Mouse (Mus musculus): ENCODE measurements at regions not wholly inside any gene's neighbourhood (a gene's known extent, or its start where the extent isn't known, plus 50 kb on each side); places are given as distances from the start of the nearest gene placed in this dataset.

DNA sequence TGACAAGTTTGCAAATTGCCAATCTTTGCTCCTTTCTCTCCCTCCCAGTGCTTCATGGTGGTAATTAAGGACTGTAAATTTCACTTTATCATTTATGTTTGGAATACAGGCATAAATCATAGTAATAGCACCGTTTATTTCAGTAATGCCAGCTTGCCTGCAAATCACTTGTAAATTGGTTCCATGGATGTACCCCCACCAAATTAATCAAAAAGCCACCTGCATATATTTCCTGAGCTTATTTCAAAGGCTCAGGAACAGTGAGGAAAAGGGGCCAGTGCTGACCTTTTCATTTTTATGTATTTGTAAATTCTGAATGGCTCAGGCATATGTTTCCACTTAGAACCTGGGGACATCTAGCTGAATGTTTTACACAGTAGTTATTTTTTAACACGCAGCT, 115.0 kb downstream of the D3Ertd751e start:
- no peak for DNase-seq (ENCODE audit: extremely low read depth, low read depth)

- DNase-seq (ENCODE audit: extremely low read depth, low read depth): peak; percentile 14
Observed at GRCm38 (mm10) chr3:41862674-41863073, 120.3 kb downstream of the D3Ertd751e start.

GRCm38 (mm10) chr3:41908952-41909351, 166.5 kb downstream of the D3Ertd751e start:
- no peak for DNase-seq (ENCODE audit: extremely low read depth, low read depth)

- DNase-seq (ENCODE audit: extremely low read depth, low read depth): no peak
Observed at GRCm38 (mm10) chr3:41913190-41913589, 170.8 kb downstream of the D3Ertd751e start.

DNA sequence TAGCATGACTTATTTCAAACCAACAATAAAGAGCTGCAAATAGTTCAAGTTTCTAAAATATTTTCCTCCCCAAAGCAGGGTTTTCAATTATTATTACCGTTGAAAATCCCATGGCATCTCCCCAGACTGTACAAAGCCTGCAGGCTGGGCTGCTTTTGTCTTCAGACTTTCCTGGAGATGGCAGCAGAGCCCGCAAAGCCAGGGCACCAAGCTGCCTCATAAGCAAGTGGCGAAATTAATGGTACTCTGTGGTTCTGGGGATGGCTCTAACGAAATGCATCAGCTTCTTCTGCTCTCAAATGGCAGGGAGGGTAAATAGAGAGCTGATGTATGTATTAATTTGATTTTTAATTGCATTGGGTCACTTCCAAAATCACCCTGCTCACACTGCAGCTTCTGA, 197.4 kb downstream of the D3Ertd751e start:
- no peak for DNase-seq (ENCODE audit: extremely low read depth, low read depth)

DNA sequence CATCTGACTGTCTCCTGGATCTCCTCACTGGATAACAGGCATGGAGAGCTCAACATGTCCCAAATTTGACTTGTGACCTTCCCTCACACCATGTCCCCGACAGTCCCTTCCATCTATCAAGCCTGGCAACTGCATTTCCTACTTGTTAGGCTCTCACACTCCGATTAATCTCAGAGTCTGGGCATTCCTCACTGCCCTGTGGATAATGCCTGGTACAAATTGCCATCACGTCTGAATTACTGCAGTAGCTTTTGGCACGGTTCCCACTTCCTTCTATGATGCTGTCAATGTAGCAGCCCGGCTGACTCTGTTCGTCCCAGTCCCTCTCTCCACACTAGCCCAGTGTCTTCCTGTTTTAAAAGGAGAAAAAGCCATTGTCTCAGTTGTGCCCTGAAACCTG, 200.6 kb downstream of the D3Ertd751e start:
- no peak for DNase-seq (ENCODE audit: extremely low read depth, low read depth)

GRCm38 (mm10) chr3:41949404-41949803, 207.0 kb downstream of the D3Ertd751e start:
- no peak for DNase-seq (ENCODE audit: extremely low read depth, low read depth)

DNA sequence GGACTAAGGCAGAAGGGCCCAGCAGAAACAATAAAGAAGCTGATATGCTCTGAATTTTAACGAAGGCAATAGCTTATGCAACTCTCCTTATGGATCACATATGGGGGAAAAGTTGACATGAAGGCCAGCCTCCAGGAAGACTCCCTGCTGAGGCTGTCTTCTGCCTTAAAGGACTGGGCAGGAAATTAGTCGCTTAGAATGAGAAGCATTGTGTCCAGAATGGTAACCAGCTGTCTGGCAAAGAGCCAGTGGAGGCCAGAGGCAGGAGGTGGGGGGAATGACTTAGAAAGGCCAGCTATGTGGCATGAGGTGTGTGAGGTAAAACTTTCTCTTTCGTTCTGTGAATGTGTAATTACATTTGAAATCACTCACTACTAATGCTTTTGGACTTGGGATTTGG, 215.0 kb downstream of the D3Ertd751e start:
- no peak for DNase-seq (ENCODE audit: extremely low read depth, low read depth)

DNA sequence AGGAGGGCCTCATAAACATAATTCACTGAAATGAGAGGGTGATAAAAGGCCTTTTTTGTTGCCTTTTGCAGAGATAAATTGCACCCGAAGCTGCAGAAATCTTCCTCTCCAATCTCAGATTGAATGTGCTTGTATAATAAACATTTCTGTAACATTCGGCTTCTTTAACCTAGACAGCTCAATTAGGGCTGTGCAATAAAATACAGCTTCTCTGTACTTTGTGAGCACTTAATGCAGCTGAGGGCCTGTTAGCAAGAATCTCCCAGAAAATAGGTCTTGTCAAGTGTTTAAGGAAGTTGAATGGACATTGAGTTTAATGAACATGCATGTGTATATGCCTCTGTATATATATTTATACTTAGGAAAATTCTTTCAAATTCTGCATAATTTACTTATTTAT, 217.8 kb downstream of the D3Ertd751e start:
- DNase-seq (ENCODE audit: extremely low read depth, low read depth): no peak

DNA sequence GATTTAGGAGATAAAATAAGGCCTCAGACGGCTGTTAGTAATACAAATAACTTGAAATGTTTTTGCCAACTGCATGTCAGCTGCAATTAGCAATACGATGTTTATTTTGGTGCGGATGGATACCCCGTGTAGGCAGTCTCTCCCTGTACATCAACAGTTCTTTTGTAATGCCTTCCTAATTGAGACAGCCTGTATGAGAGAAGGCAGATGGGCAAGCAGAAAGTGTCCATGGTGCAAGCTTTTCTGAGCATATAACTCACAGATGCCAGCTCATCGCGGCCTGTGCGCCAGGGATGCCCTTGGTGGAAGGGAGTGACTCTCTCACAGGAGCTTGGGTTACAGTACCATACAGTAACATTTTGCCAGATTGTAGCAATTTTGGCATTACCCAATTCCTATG, 220.5 kb downstream of the D3Ertd751e start:
- no peak for DNase-seq (ENCODE audit: extremely low read depth, low read depth)

DNA sequence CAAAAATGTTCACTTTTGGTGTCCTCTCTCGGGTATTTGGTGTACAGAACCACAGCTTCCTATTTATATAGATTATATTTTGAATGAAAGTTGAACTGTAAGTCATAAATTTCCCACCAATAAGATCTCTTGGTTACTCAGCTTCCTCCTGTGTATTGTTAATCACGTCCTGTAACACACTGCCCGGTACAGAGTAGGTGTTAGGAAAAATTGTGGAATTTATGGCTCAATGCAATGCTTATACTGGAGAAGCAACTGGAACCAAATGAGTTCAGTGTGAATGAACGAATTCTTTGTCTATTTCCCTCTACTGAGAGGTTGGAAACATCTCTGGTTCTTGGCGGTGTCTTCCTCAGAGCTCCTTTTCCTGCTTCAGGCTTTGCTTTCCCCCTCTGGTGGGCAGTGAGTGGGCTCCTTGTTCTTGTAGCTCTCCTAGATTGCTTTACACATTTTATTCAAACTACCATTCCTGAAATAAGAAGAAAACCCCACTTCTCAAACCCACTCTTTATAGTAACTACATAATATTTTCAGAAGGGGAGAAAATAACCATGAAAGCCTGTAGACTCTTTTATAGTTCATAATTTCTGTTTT, 264.4 kb downstream of the D3Ertd751e start:
- DNase-seq (ENCODE audit: extremely low read depth, low read depth): no peak

- no peak for DNase-seq (ENCODE audit: extremely low read depth, low read depth)
Observed at GRCm38 (mm10) chr3:42023187-42023586, 280.8 kb downstream of the D3Ertd751e start.

DNA sequence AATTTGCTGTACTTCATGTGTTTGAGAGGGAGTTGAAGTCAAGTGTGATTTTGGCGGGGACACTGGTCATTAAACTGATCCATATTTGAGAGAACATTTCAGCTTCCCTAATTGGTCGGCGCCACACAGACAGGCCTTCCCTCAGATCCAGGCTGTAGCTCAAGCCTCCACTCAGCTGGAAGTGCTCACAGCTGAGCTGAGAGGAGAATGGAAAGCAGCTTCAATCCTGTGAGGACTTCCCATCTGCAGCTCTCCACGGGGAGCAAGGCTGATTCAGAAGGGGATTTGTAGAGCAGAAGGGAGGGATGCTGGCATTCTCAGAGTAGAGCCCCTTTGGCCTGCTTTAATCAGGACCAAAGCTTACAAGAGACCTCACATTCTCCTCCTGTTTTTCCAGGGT, 297.2 kb downstream of the D3Ertd751e start:
- DNase-seq (ENCODE audit: extremely low read depth, low read depth): no peak

- DNase-seq (ENCODE audit: extremely low read depth, low read depth): no peak
Observed at GRCm38 (mm10) chr3:42040270-42040812, 297.9 kb downstream of the D3Ertd751e start.

DNA sequence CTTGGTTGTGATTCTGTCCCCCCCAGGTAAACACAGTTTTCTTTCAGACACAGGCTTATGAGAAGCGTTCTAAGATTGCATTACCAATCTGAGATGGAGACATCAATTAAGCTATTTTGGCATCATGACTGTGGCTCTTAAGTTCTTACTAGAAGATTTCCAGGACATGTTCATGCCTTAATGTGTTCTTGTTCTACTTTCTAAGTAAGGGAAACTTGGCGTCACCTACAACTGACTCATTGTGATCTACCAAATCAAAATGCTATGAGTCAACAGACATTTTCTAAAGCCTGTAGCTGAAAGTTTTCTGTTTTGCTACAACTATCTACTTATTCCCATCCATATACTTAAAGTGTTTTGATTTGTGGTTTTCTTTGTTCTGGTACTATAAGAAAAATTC, 298.5 kb downstream of the D3Ertd751e start:
- DNase-seq (ENCODE audit: extremely low read depth, low read depth): no peak

DNA sequence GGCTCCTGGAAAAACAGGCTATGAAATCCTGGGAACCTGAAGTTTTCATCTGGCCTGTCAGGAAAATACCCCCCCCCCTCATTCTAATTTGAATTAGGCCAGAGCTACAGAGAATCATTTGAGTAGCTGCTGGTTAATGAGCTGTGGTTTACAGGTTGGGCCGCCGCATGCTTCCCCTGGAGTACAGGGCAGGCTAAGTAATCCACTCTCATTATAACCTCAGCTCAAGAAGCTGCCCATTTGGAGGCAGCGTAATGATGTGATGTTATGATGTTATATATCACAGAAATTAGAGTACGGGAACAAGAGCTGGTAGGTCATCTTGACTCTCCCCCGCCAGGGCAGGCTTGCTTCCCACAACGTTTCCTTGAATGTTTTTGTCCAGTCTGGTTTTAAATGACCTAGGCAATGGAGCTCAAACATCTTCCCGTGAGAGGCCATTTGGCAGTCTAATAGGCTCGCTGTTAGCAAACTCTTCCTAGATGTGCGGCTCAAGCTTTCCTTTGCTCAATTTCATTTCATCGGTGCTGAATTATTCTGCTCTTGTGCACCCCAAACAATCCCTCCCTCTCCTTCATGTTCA, 315.0 kb downstream of the D3Ertd751e start:
- DNase-seq (ENCODE audit: extremely low read depth, low read depth): no peak

GRCm38 (mm10) chr3:42065093-42065935, 322.9 kb downstream of the D3Ertd751e start:
- DNase-seq (ENCODE audit: extremely low read depth, low read depth): no peak

DNA sequence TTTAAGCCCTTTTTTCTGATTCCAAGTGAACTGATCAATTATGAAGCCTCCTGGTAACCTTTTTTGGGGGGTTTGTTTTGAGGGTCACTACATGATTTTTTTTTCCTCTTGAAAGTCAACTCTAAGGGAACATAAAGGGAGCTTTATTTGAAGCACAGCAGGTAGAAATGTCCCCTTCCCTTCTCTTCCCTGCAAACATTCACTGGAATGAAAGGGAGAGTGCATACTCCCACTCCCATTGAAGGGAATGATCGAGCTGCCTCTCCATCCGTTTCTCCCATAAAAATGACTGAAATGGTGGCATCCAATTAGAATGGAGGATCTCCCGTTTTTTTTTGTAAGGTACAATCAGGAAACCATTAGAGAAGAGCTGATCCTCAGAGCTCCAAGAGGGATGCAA, 323.6 kb downstream of the D3Ertd751e start:
- no peak for DNase-seq (ENCODE audit: extremely low read depth, low read depth)

DNA sequence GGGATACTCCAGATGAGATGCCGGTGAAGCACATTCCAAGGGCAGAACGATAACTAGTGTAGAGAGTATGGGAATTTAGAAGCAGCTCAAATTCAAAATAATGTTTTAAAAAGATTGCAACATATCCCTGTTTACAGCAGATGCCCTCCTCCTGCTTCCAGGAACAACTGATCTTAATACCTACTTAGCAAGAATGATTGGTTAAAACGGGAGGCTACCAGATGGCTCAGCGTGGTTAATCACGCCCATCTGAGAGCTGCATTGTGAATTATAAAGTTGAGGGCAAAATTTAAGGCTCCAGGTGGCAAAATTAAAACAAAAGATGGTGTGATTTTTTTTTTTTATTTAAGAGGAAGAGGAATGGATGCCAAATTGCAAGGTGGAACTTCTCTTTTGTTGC, 324.6 kb downstream of the D3Ertd751e start:
- DNase-seq (ENCODE audit: extremely low read depth, low read depth): no peak

- DNase-seq (ENCODE audit: extremely low read depth, low read depth): peak; percentile 1
Observed at GRCm38 (mm10) chr3:42074532-42075287, 332.3 kb downstream of the D3Ertd751e start.

GRCm38 (mm10) chr3:42110976-42111847, 368.8 kb downstream of the D3Ertd751e start:
- no peak for DNase-seq (ENCODE audit: extremely low read depth, low read depth)
